Mouse (Mus musculus): ENCODE data around the gene Ube2a.

- TF ChIP-seq CTCF (conservative IDR thresholded peaks at IDR 0.05; ENCODE audit: insufficient read depth, insufficient read length, low read depth, low read length) (peak; percentile 22; the same call in 1 of the 2 replicates), POLR2A (IDR thresholded peaks at IDR 0.05; ENCODE audit: low read depth, low read length) (no peak)
Measured at GRCm38 (mm10) chrX:36930574-36930973, 56.9 kb downstream of the Ube2a start.
